Mouse (Mus musculus): ENCODE measurements around the gene Mettl8. TPM values are rescaled to one million over a fixed set of nuclear protein-coding genes. Genes with fewer than 3 reads are reported as not detected.

Mettl8 gene
- polyA plus RNA-seq, 1 experiment from 2014 or later, result 19.2 TPM

DNA sequence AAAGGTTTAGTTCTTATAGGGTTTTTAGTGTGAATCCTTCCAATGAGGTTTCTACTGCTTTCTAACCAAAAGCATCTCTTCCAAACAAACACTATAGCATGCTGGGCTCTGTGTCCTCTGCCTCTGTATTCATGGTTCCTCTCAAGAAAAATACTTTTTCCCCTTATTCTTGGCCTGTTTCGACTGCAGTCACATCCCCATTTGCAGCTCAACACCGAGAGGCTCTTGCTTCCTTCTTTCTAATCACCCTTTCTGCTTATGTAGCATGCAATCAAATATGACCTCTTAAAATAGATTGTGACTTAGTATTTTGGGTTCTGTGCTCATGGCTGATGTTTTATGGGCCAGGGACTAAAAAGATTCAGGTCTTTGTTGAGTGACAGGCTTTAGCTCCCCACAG lies 87.1 kb downstream of the Mettl8 start:
- Histone ChIP-seq H3K4me2 (replicated peaks) (no peak overlapping the region), H3K27ac (no peak overlapping the region), H3K4me3 (no peak overlapping the region), H3K27me3 (no peaks in the 10 kb centered on the region), H3K9ac (no peak overlapping the region), H3K9me3 (replicated peaks) (no peaks in the 10 kb centered on the region), H3K36me3 (no peaks in the 10 kb centered on the region), H3K4me1 (peaks cover 3% of the 10 kb centered on the region; the same call in 1 of the 2 replicates)
- ATAC-seq (ENCODE audit: low FRiP score), result no peak
- 90% methylated on average over 2 of the region's 2 CpGs for WGBS

- H3K9me3 ChIP-seq (replicated peaks), result no peaks in the 10 kb centered on the region
- no peak for ATAC-seq (ENCODE audit: low FRiP score)
- H3K27me3 ChIP-seq, result no peaks in the 10 kb centered on the region
- H3K4me2 ChIP-seq (replicated peaks), result no peak overlapping the region
- H3K4me3 ChIP-seq, result no peak overlapping the region
- no peaks in the 10 kb centered on the region for H3K36me3 ChIP-seq
- 88% methylated on average over 1 of the region's 1 CpGs for WGBS
- H3K4me1 ChIP-seq, result peaks cover 3% of the 10 kb centered on the region; the same call in 1 of the 2 replicates
- no peak overlapping the region for H3K9ac ChIP-seq
- H3K27ac ChIP-seq, result no peak overlapping the region
Observed at GRCm38 (mm10) chr2:70967216-70967615, 88.2 kb downstream of the Mettl8 start.

- H3K27ac ChIP-seq, result no peak overlapping the region
- H3K4me3 ChIP-seq, result no peak overlapping the region
- WGBS, result 93% methylated on average over 2 of the region's 2 CpGs
- no peak for ATAC-seq (ENCODE audit: low FRiP score)
- H3K9me3 ChIP-seq (replicated peaks), result no peaks in the 10 kb centered on the region
- no peak overlapping the region for H3K9ac ChIP-seq
- no peaks in the 10 kb centered on the region for H3K27me3 ChIP-seq
- H3K4me1 ChIP-seq, result peaks cover 8% of the 10 kb centered on the region; the same call in 1 of the 2 replicates
- H3K36me3 ChIP-seq, result no peaks in the 10 kb centered on the region
- H3K4me2 ChIP-seq (replicated peaks), result no peak overlapping the region
Observed at GRCm38 (mm10) chr2:70964809-70965208, 90.6 kb downstream of the Mettl8 start.

GRCm38 (mm10) chr2:70962921-70963320 lies 92.5 kb downstream of the Mettl8 start:
- H3K4me1 ChIP-seq, result peaks cover 9% of the 10 kb centered on the region; the same call in 1 of the 2 replicates
- no peaks in the 10 kb centered on the region for H3K9me3 ChIP-seq (replicated peaks)
- H3K36me3 ChIP-seq, result no peaks in the 10 kb centered on the region
- no peak for ATAC-seq (ENCODE audit: low FRiP score)
- WGBS, result 95% methylated on average over 1 of the region's 1 CpGs
- H3K9ac ChIP-seq, result no peak overlapping the region
- no peak overlapping the region for H3K4me2 ChIP-seq (replicated peaks)
- no peaks in the 10 kb centered on the region for H3K27me3 ChIP-seq
- no peak overlapping the region for H3K27ac ChIP-seq
- H3K4me3 ChIP-seq, result no peak overlapping the region

DNA sequence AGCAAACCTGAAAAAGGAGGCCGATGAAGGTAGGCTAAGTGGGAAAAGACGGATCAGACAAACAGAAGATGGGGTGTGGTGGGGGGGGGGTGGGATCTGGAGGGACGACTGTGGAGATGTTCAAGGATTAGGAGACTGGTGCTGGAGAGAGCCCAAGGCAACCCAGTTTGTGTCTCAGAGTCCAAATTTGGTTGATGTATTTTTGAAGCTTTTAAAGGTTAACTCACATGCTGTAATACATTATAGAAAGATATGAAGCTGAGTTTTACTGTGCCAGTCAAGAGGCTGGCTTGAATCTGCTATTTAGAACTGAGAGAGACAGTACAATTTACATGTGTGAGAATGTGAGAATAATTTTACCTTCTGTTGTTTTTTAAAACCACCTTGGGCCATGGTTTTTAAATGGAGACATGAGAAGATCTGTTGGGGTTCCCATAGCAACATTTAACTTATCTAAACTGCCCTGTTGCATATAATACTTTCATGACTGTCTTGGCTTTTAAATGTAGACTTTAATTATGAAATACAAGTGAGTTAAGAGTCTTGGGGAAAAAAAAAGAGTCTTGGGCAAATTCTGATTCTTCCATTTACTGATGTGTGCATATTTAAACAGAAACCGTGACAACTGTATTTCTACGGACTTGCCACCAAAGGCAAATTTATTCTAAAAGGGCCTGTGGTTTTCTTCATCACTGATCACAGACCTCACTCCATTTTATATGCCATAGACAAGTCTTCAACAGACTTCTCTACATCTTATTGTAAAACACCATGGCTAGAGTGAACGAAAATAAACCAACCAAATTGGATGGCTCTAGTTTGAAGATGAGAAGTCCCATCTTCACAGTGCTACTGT lies 94.1 kb downstream of the Mettl8 start:
- Histone ChIP-seq H3K9me3 (replicated peaks) (no peaks in the 10 kb centered on the region), H3K36me3 (no peaks in the 10 kb centered on the region), H3K27me3 (no peaks in the 10 kb centered on the region), H3K27ac (no peak overlapping the region), H3K4me2 (replicated peaks) (no peak overlapping the region), H3K4me3 (no peak overlapping the region), H3K9ac (no peak overlapping the region), H3K4me1 (peaks cover 9% of the 10 kb centered on the region; the same call in 1 of the 2 replicates)
- no peak for ATAC-seq (ENCODE audit: low FRiP score)
- 77% methylated on average over 6 of the region's 6 CpGs for WGBS

- Histone ChIP-seq H3K27me3 (no peaks in the 10 kb centered on the region), H3K4me1 (peaks cover 9% of the 10 kb centered on the region; the same call in 1 of the 2 replicates), H3K36me3 (no peaks in the 10 kb centered on the region), H3K9ac (no peak overlapping the region), H3K27ac (no peak overlapping the region), H3K9me3 (replicated peaks) (no peaks in the 10 kb centered on the region), H3K4me2 (replicated peaks) (no peak overlapping the region), H3K4me3 (no peak overlapping the region)
- 69% methylated on average over 6 of the region's 6 CpGs for WGBS
- no peak for ATAC-seq (ENCODE audit: low FRiP score)
Observed at GRCm38 (mm10) chr2:70960090-70960489, 95.3 kb downstream of the Mettl8 start.

DNA sequence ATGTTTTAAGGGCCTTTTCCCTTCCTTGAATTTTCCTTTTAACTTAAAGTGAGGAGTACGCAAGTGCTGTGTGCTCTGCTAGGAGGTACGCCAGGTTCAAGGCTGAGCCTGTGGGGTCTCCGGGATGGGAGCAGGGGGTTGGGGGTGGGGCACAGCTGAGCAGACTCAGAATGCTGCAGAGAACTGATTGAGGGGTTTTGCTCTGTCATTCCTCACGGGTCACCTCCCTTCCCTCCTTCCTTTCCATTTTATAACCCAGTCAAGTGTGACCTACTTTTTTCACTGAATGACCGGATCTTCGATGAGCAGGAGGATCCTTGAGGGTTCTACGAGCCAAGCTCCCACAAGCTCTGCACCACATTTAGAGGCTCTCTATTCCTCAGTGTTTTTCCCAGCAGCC lies 96.0 kb downstream of the Mettl8 start:
- no peaks in the 10 kb centered on the region for H3K27me3 ChIP-seq
- H3K4me1 ChIP-seq, result peaks cover 9% of the 10 kb centered on the region; the same call in 1 of the 2 replicates
- H3K9ac ChIP-seq, result no peak overlapping the region
- H3K36me3 ChIP-seq, result no peaks in the 10 kb centered on the region
- H3K27ac ChIP-seq, result no peak overlapping the region
- 56% methylated on average over 7 of the region's 7 CpGs for WGBS
- ATAC-seq (ENCODE audit: low FRiP score), result no peak
- H3K4me2 ChIP-seq (replicated peaks), result no peak overlapping the region
- H3K4me3 ChIP-seq, result no peak overlapping the region
- H3K9me3 ChIP-seq (replicated peaks), result no peaks in the 10 kb centered on the region

DNA sequence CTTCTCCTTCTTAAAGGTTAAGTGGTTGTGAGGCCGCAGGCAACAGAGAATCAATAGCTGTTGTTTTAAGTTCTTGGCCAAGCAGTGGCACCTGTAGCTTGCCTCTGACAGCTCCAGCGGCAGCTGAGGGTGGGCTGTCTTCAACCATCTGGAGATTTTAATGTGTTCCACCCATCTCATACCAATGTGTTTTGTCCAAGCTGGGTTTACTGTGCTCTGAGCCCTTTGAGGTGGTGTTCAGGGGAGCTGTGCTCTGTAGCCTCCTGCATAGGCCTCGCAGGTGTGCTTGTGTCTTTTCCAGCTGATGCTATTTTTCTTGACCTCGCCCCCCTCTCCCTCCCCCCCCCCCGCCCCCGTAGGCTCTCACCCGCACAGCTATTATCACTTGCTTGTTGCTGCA lies 96.8 kb downstream of the Mettl8 start:
- no peak for ATAC-seq (ENCODE audit: low FRiP score)
- H3K27me3 ChIP-seq, result no peaks in the 10 kb centered on the region
- no peak overlapping the region for H3K9ac ChIP-seq
- no peak overlapping the region for H3K27ac ChIP-seq
- H3K4me1 ChIP-seq, result peaks cover 9% of the 10 kb centered on the region; the same call in 1 of the 2 replicates
- H3K4me3 ChIP-seq, result no peak overlapping the region
- H3K4me2 ChIP-seq (replicated peaks), result no peak overlapping the region
- 80% methylated on average over 7 of the region's 7 CpGs for WGBS
- no peaks in the 10 kb centered on the region for H3K36me3 ChIP-seq
- no peaks in the 10 kb centered on the region for H3K9me3 ChIP-seq (replicated peaks)

GRCm38 (mm10) chr2:70953616-70954015 lies 101.8 kb downstream of the Mettl8 start:
- Histone ChIP-seq H3K9me3 (replicated peaks) (no peaks in the 10 kb centered on the region), H3K4me1 (no peaks in the 10 kb centered on the region), H3K27me3 (no peaks in the 10 kb centered on the region), H3K36me3 (no peaks in the 10 kb centered on the region), H3K4me3 (no peak overlapping the region), H3K27ac (no peak overlapping the region), H3K9ac (no peak overlapping the region), H3K4me2 (replicated peaks) (no peak overlapping the region)
- WGBS, result 74% methylated on average over 2 of the region's 2 CpGs
- no peak for ATAC-seq (ENCODE audit: low FRiP score)

GRCm38 (mm10) chr2:70951944-70952343 lies 103.4 kb downstream of the Mettl8 start:
- no peak overlapping the region for H3K4me2 ChIP-seq (replicated peaks)
- no peak overlapping the region for H3K4me3 ChIP-seq
- no peaks in the 10 kb centered on the region for H3K9me3 ChIP-seq (replicated peaks)
- H3K27me3 ChIP-seq, result no peaks in the 10 kb centered on the region
- H3K27ac ChIP-seq, result no peak overlapping the region
- H3K4me1 ChIP-seq, result no peaks in the 10 kb centered on the region
- no peak overlapping the region for H3K9ac ChIP-seq
- no peak for ATAC-seq (ENCODE audit: low FRiP score)
- no peaks in the 10 kb centered on the region for H3K36me3 ChIP-seq
- 84% methylated on average over 2 of the region's 2 CpGs for WGBS

DNA sequence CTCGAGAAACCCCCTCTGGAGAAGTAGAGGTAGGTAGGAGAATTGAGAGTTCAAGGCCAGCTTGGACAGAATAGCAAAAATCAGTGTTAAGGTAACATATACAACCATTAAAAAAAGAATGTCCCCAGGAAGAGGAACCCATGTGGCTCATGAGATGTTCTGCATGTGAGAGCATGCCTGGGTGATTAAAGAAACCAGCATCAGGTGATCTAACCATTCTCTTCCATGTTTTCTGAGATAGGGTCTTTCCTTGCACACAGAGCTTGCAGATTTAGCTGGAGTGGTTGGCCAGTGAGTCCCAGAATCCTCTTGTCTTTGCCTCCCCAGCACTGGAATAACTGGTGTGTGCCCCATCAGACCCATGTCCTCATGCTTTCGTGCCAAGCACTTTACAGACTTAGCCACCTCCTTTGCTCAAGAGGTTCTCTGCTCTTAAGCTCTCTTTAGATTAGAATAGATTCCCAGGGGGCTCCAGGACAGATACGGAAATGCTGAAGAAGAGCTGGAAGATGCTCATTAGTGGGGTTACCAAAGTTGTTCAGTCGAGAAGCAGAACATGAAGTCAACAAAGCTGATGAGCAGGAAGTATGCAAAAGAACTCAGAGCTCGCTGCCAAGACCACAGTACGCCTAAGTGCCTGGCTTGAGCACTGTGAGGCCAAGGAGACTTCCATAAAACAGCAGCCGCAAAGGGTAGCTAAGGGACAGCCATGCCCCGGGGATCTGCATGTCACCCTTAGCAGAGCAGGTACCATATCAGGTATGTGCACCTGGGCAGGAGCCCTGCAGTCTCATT lies 110.7 kb downstream of the Mettl8 start:
- 86% methylated on average over 8 of the region's 8 CpGs for WGBS
- no peaks in the 10 kb centered on the region for H3K27me3 ChIP-seq
- no peak overlapping the region for H3K4me2 ChIP-seq (replicated peaks)
- no peak overlapping the region for H3K27ac ChIP-seq
- no peak overlapping the region for H3K4me3 ChIP-seq
- H3K9ac ChIP-seq, result no peak overlapping the region
- H3K36me3 ChIP-seq, result no peaks in the 10 kb centered on the region
- no peaks in the 10 kb centered on the region for H3K4me1 ChIP-seq
- no peaks in the 10 kb centered on the region for H3K9me3 ChIP-seq (replicated peaks)
- no peak for ATAC-seq (ENCODE audit: low FRiP score)

DNA sequence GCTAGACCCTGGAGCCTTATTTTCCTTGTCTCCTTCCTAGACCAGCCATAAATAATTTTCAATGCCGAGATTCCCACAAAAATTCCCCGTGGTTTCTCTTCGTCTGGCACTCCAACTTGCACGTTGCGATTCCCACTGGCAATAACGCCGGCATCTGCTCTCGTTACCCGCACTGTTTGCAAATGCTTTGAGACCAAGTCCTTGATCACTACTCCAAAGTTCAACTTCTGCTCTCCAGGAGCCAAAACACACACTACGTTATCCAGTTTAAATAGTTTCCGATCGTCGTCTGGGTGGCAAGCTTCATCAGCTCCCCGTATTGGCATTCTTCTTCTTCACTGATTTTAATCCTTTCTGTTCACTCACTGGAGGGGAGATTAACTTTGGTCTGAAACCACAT lies 114.6 kb downstream of the Mettl8 start:
- Histone ChIP-seq H3K27ac (no peak overlapping the region), H3K27me3 (no peaks in the 10 kb centered on the region), H3K9ac (no peak overlapping the region), H3K4me1 (no peaks in the 10 kb centered on the region), H3K36me3 (no peaks in the 10 kb centered on the region), H3K9me3 (replicated peaks) (no peaks in the 10 kb centered on the region), H3K4me2 (replicated peaks) (no peak overlapping the region), H3K4me3 (no peak overlapping the region)
- ATAC-seq (ENCODE audit: low FRiP score), result no peak
- 92% methylated on average over 14 of the region's 14 CpGs for WGBS
